Mouse (Mus musculus) liver, embryonic 14.5 days (tissue): ENCODE measurements at regions not wholly inside any gene's neighbourhood (a gene's known extent, or its start where the extent isn't known, plus 50 kb on each side); places are given as distances from the start of the nearest gene placed in this dataset.

ENCODE experiments used
- CTCF ChIP-seq: IDR thresholded peaks from 2 replicates; pipeline ENCODE4 v1.5.1; 2016; ENCODE audit warnings: antibody characterized with exemption, low read depth, control low read depth
- EP300 ChIP-seq: IDR thresholded peaks from 2 replicates; pipeline ENCODE4 v1.6.1; 2016; ENCODE audit warnings: antibody characterized with exemption, low read depth

DNA sequence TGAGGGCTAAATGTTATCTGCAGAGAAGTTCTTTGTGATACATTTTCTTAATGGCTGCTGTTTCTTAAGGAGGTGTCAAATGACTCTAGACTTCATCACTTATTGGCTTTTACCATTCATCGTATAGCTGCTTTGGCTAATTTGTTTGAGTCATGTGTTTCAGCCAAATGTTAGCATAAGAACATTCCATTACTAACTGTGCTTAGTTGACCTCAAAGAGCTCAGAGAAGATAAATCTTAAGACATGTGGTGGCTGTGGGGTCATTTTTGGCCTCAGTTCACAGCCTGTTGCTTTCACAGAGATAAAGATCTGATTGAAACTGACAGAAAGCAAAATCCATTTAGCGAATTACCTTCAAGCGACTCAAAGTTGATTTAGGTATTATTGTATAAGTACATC is 743.6 kb downstream of the Hdgfl1 start:
- TF ChIP-seq CTCF (no peak), EP300 (no peak)
